Mouse (Mus musculus): ENCODE measurements around the gene Avpr1a. TPM values are rescaled to one million over a fixed set of nuclear protein-coding genes. Genes with fewer than 3 reads are reported as not detected.

Avpr1a gene
- polyA plus RNA-seq, 1 experiment from 2014 or later: 1.5 TPM

DNA sequence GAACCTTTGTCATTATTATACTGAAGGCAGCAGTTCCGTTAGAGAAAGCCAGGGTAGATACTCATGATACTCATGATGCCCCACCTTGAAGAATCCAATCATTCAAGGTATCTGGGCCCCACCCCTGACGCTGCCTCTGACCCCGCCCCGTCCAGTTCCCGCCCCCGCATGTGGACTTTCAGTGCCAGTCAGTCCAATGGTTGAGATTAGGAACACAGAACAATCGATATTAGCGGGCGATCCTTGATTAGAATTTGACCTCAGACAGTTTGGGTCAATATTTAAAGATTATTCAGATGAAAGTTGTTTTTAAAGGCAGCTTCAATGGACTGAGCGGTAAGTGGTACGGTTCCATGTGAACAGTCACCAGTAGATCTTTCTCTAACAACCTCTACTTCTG lies 7.5 kb downstream of the Avpr1a start:
- no peak for ATAC-seq (ENCODE audit: insufficient number of reproducible peaks, insufficient read depth, low FRiP score, low TSS enrichment, low read depth)
- Histone ChIP-seq H3K27ac (no peak overlapping the region), H3K4me2 (no peak overlapping the region), H3K4me3 (replicated peaks) (no peak overlapping the region), H3K36me3 (no peaks in the 10 kb centered on the region), H3K9me3 (no peaks in the 10 kb centered on the region), H3K9ac (replicated peaks) (no peak overlapping the region), H3K27me3 (peaks cover 7% of the 10 kb centered on the region), H3K4me1 (replicated peaks) (no peaks in the 10 kb centered on the region)
- WGBS: 91% methylated on average over 11 of the region's 11 CpGs

DNA sequence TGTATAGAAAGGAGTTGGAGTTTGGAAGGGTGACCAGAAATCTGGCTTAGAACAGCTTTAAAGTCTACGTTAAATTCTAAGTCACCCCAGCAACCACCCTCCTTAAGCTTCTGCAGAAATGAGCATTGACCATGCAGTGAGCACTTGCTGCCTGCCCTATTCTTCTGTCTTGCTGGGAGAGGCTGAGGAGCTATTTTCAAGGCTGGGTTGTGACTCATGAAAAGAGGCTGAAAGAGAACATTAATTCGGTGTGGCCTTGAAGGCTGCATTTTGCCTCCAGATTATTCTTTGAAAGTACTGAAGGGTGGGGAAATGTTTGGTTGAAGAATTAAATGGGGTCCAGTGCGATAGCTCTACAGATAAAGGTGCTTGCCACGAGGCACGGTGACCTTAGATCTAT lies 28.5 kb downstream of the Avpr1a start:
- ATAC-seq (ENCODE audit: insufficient number of reproducible peaks, insufficient read depth, low FRiP score, low TSS enrichment, low read depth): no peak

DNA sequence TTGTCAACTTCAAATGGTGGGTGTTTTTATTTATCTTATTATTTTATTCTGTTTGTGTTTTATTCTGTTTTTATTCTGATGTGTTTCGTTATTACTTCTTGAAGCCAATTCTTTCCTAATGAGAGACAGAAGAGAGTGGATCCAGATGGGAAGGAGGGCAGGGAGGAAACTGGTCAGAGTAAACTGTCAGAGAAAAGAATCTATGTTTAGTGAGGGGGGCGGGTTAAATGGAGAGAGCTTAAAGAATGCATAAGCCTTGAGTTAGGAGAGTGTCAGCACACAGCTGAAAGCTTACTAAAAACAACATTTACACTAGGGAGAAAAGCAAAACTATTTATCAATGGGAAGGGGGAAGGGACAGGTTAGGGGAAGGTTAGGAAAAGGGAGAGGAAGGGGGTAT lies 50.3 kb downstream of the Avpr1a start:
- Histone ChIP-seq H3K27ac (no peak overlapping the region), H3K9me3 (no peaks in the 10 kb centered on the region), H3K4me2 (no peak overlapping the region), H3K4me3 (replicated peaks) (no peak overlapping the region), H3K4me1 (replicated peaks) (no peaks in the 10 kb centered on the region), H3K36me3 (no peaks in the 10 kb centered on the region), H3K9ac (replicated peaks) (no peak overlapping the region), H3K27me3 (no peaks in the 10 kb centered on the region)
- ATAC-seq (ENCODE audit: insufficient number of reproducible peaks, insufficient read depth, low FRiP score, low TSS enrichment, low read depth): no peak
- 60% methylated on average over 2 of the region's 2 CpGs for WGBS

More for the DNA sequence above, 28.5 kb downstream of the Avpr1a start:
- no peaks in the 10 kb centered on the region for H3K9me3 ChIP-seq
- WGBS: 88% methylated on average over 5 of the region's 5 CpGs
- no peak overlapping the region for H3K9ac ChIP-seq (replicated peaks)
- no peaks in the 10 kb centered on the region for H3K4me1 ChIP-seq (replicated peaks)
- no peak overlapping the region for H3K4me3 ChIP-seq (replicated peaks)
- no peak overlapping the region for H3K27ac ChIP-seq
- H3K36me3 ChIP-seq: no peaks in the 10 kb centered on the region
- no peaks in the 10 kb centered on the region for H3K27me3 ChIP-seq
- H3K4me2 ChIP-seq: no peak overlapping the region

DNA sequence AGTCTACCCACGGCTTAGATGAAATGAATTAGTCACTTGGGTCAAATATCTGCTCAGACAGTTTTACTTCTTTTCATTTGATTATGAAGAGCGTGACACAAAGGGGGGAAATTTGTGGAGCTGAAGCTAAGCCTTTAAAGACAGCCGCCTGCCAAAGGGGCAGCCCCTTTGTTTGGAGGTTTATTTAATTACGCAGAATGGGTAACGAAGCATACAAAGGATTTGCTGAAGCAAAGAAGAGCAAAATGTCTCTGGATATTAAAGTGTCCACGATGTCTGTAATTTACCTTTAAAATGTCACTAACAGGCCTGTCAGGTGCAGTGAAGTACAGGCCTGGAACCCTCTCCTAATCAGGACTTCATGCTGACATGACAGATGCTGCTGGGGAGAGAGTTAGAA lies 51.0 kb downstream of the Avpr1a start:
- ATAC-seq (ENCODE audit: insufficient number of reproducible peaks, insufficient read depth, low FRiP score, low TSS enrichment, low read depth): no peak
- Histone ChIP-seq H3K4me3 (replicated peaks) (no peak overlapping the region), H3K9me3 (no peaks in the 10 kb centered on the region), H3K4me2 (no peak overlapping the region), H3K27me3 (no peaks in the 10 kb centered on the region), H3K4me1 (replicated peaks) (no peaks in the 10 kb centered on the region), H3K36me3 (no peaks in the 10 kb centered on the region), H3K27ac (no peak overlapping the region), H3K9ac (replicated peaks) (no peak overlapping the region)
- 79% methylated on average over 6 of the region's 6 CpGs for WGBS

Other genes with a start within 250 kb of the Avpr1a start
- 4.3 and 5.6 TPM in 2 replicates for gene Ppm1h, start 230.3 kb downstream of the Avpr1a start, polyA plus RNA-seq (2016; fragmentation: Nextera tagmentation; extraction: Ambion mirVana)

Data from limb, embryonic 12.5 days (tissue).